Mouse (Mus musculus): ENCODE results near the gene Med21. TPM values are rescaled to one million over a fixed set of nuclear protein-coding genes. Genes with fewer than 3 reads are reported as not detected.

Med21 gene
- total RNA-seq, 2 experiments from 2014 or later: 51.3 to 55.2 TPM

- DNase-seq: no peak
- intact Hi-C loops (cut with DNase I): loop anchor here (5.0 kb wide), 1 partner anchor 133 kb away; the partner anchor contains the start of gene Itpr2
Measured at GRCm38 (mm10) chr6:146634759-146635606, 7.4 kb upstream of the Med21 start.

GRCm38 (mm10) chr6:146636482-146636881, 5.9 kb upstream of the Med21 start:
- intact Hi-C loops (cut with DNase I): no loop called here
- DNase-seq: no peak

- intact Hi-C loops (cut with DNase I): no loop called here
- DNase-seq: no peak
Measured at GRCm38 (mm10) chr6:146640068-146640965, 2.0 kb upstream of the Med21 start.

- no peak for DNase-seq
- intact Hi-C loops (cut with DNase I): no loop called here
Measured at GRCm38 (mm10) chr6:146640991-146641390, 1.4 kb upstream of the Med21 start.

- intact Hi-C loops (cut with DNase I): no loop called here
- no peak for DNase-seq
Measured at GRCm38 (mm10) chr6:146641621-146642210, 631 bp upstream of the Med21 start.

- intact Hi-C loops (cut with DNase I): no loop called here
- DNase-seq: no peak
Measured at GRCm38 (mm10) chr6:146643184-146643570, 830 bp downstream of the Med21 start.

GRCm38 (mm10) chr6:146650013-146650412, 7.7 kb downstream of the Med21 start:
- intact Hi-C loops (cut with DNase I): no loop called here
- no peak for DNase-seq

GRCm38 (mm10) chr6:146651431-146651830, 9.1 kb downstream of the Med21 start:
- DNase-seq: no peak
- intact Hi-C loops (cut with DNase I): no loop called here

- intact Hi-C loops (cut with DNase I): no loop called here
Measured at GRCm38 (mm10) chr6:146653197-146653596, 10.8 kb downstream of the Med21 start.

GRCm38 (mm10) chr6:146660591-146660990, 18.2 kb downstream of the Med21 start:
- peak in 1 of 2 experiments; percentile 39 for DNase-seq
- intact Hi-C loops (cut with DNase I): loop anchor here (5.0 kb wide), 1 partner anchor 62 kb away; the partner anchor contains the start of gene Stk38l

More at GRCm38 (mm10) chr6:146653197-146653596, 10.8 kb downstream of the Med21 start:
- DNase-seq: no peak

GRCm38 (mm10) chr6:146661655-146662054, 19.3 kb downstream of the Med21 start:
- intact Hi-C loops (cut with DNase I): loop anchor here (1.0 to 5.0 kb wide), 2 partner anchors 61 to 101 kb away; partner anchors contain the start of gene Stk38l
- DNase-seq: no peak

GRCm38 (mm10) chr6:146662679-146663078, 20.3 kb downstream of the Med21 start:
- intact Hi-C loops (cut with DNase I): loop anchor here (1.0 to 5.0 kb wide), 2 partner anchors 60 to 100 kb away; partner anchors contain the start of gene Stk38l
- peak; percentile 53 to 66 for DNase-seq

GRCm38 (mm10) chr6:146664116-146664515, 21.8 kb downstream of the Med21 start:
- intact Hi-C loops (cut with DNase I): loop anchor here (5.0 kb wide), 1 partner anchor 58 kb away; the partner anchor contains the start of gene Stk38l
- DNase-seq: peak in 1 of 2 experiments; percentile 36

- intact Hi-C loops (cut with DNase I): loop anchor here (5.0 kb wide), 1 partner anchor 57 kb away; the partner anchor contains the start of gene Stk38l
- DNase-seq: no peak
Measured at GRCm38 (mm10) chr6:146664917-146665316, 22.6 kb downstream of the Med21 start.

- DNase-seq: no peak
- intact Hi-C loops (cut with DNase I): no loop called here
Measured at GRCm38 (mm10) chr6:146665408-146665807, 23.1 kb downstream of the Med21 start.

- intact Hi-C loops (cut with DNase I): no loop called here
Measured at GRCm38 (mm10) chr6:146666811-146667210, 24.5 kb downstream of the Med21 start.

GRCm38 (mm10) chr6:146668606-146669005, 26.3 kb downstream of the Med21 start:
- intact Hi-C loops (cut with DNase I): no loop called here
- no peak for DNase-seq

More at GRCm38 (mm10) chr6:146666811-146667210, 24.5 kb downstream of the Med21 start:
- DNase-seq: no peak

- no peak for DNase-seq
- intact Hi-C loops (cut with DNase I): no loop called here
Measured at GRCm38 (mm10) chr6:146670956-146671855, 28.9 kb downstream of the Med21 start.

GRCm38 (mm10) chr6:146672106-146672505, 29.8 kb downstream of the Med21 start:
- no peak for DNase-seq
- intact Hi-C loops (cut with DNase I): no loop called here

Measured in heart, postnatal 14 days (tissue).